Mouse (Mus musculus) forebrain, embryonic 10.5 days (tissue): Measurements from ENCODE around the gene Igsf1. TPM values are rescaled to one million over a fixed set of nuclear protein-coding genes. Genes with fewer than 3 reads are reported as not detected.

Source experiments
- DNase-seq: peaks from one replicate; pipeline ENCODE4 v3.0.0-alpha.2; 2017; ENCODE audit warnings: low spot score; ENCODE audit errors: extremely low spot score
- H3K27ac ChIP-seq: fragments of 300-500 bp; sonication (generic); 2 replicates; pipeline ENCODE4 v1.5.1; 2016; ENCODE audit warnings: mild to moderate bottlenecking
- H3K27me3 ChIP-seq: fragments of 300-500 bp; sonication (generic); 2 replicates; pipeline ENCODE4 v1.6.1; 2016; ENCODE audit warnings: mild to moderate bottlenecking; ENCODE audit not compliant: poor library complexity, severe bottlenecking
- H3K36me3 ChIP-seq: fragments of 300-500 bp; sonication (generic); replicated peaks from 2 replicates; pipeline ENCODE4 v1.6.1; 2016; ENCODE audit warnings: mild to moderate bottlenecking, moderate library complexity
- H3K4me1 ChIP-seq: fragments of 300-500 bp; sonication (generic); 2 replicates; pipeline ENCODE4 v1.6.1; 2016
- H3K4me3 ChIP-seq: fragments of 300-500 bp; sonication (generic); 2 replicates; pipeline ENCODE4 v1.5.1; 2016; ENCODE audit warnings: mild to moderate bottlenecking, moderate library complexity
- H3K9me3 ChIP-seq: fragments of 300-500 bp; sonication (generic); 2 replicates; pipeline ENCODE4 v1.6.1; 2016; ENCODE audit warnings: mild to moderate bottlenecking, moderate library complexity
- WGBS: fragments of 180-500 bp; shearing (Covaris S2); methylation state at CpG from one replicate; pipeline ENCODE4 v1.1.7; 2016; 5-methylcytosine and 5-hydroxymethylcytosine counted together
- polyA plus RNA-seq: library from polyadenylated mRNA; unstranded; fragments of >200 nt; fragmentation: Nextera tagmentation; extraction: Ambion mirVana; gene quantifications from 2 replicates; pipeline ENCODE4 v1.2.1, GENCODE M21; 2016

Igsf1 gene
- polyA plus RNA-seq: 2.3 and 2.7 TPM in 2 replicates

- DNase-seq: peak; percentile 39
- Histone ChIP-seq H3K9me3 (no peaks in the 10 kb centered on the region), H3K4me3 (peak within 1 kb of the TSS; percentile 49), H3K36me3 (no peaks in the 10 kb centered on the region), H3K4me1 (0 out of 2 replicates have a peak, but pooled peaks cover 4% of the 10 kb centered on the region), H3K27me3 (no peaks in the 10 kb centered on the region), H3K27ac (0 out of 2 replicates have a peak within 1 kb of the TSS, but pooled peaks have one; percentile 53)
- 24% methylated on average over 26 of the region's 28 CpGs for WGBS
Observed at GRCm38 (mm10) chrX:49797213-49798019, at the start of gene Igsf1. Gene Igsf1, minus strand, starts transcription at chrX:49797749.

DNA sequence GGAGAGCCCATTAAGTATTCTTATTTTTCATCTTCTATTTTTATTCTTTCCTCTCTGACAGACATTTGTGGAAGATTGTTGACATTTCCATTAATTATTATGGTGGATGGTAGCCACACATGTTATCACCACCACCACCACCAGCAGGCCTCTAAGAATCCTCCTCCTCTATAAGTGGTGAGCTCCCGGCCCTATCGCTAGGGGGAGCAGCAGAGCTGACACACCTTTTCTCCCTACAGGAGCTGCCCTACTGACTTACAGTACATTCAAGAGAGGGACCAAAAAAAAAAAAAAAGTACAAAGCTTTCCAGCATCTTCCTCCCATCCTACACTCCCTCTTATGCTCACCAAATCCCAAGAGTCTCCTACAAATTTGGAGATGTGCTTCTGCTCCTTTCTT, 26.7 kb downstream of the Igsf1 start:
- 31% methylated on average over 2 of the region's 2 CpGs for WGBS

DNA sequence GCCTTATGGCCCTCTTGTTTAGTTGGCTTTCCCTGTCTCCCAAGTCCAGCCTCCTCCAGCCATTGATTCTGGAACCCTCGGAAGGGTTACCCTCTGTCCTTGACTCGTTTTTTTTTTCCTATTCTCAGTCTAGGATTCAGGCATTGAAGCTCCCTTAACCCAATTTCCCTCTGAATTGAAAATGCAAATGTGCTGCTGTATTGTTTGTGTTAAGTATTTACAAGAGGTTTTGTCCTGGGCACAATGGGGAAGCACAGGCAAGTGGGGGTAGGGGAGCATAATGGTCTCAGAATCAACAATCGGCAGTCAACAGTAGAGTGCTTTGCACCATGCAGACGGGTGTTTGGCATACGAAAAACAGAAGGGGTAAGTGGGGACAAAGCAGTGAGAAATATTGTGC, 52.4 kb downstream of the Igsf1 start:
- DNase-seq: no peak
- no peak overlapping the region for H3K4me3 ChIP-seq
- H3K36me3 ChIP-seq: no peaks in the 10 kb centered on the region
- WGBS: 46% methylated on average over 5 of the region's 5 CpGs
- no peak overlapping the region for H3K27ac ChIP-seq
- no peaks in the 10 kb centered on the region for H3K27me3 ChIP-seq
- no peaks in the 10 kb centered on the region for H3K9me3 ChIP-seq
- H3K4me1 ChIP-seq: 0 out of 2 replicates have a peak, but pooled peaks cover 3% of the 10 kb centered on the region

More for the DNA sequence above, 26.7 kb downstream of the Igsf1 start:
- Histone ChIP-seq H3K27me3 (no peaks in the 10 kb centered on the region), H3K36me3 (no peaks in the 10 kb centered on the region), H3K4me1 (no peaks in the 10 kb centered on the region), H3K9me3 (no peaks in the 10 kb centered on the region), H3K27ac (no peak overlapping the region), H3K4me3 (no peak overlapping the region)
- no peak for DNase-seq

DNA sequence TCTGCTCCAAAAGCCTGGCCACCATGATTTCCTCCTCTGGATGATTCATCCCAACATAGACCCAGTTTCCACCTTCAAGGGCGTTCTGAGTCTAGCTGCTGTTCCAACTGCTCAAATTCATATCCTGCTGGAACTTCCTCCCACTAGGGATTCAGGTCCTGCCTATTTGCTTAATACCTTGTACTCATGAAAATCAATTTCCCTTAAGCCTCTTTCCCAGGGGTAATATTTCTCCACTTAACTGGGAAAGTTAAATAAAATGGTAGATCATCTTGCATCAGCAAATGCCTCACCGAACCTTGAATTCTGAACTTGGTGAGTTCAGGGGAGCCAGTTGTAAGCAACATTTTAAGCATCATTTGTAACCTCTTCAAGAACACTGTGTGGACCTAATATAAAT, 62.6 kb downstream of the Igsf1 start, which contains the start of gene Olfr1321:
Gene Olfr1321, minus strand, starts transcription at position 101 of the 400 bp plus-strand sequence.
- Histone ChIP-seq H3K27me3 (no peaks in the 10 kb centered on the region), H3K4me1 (no peaks in the 10 kb centered on the region), H3K36me3 (no peaks in the 10 kb centered on the region), H3K27ac (no peak within 1 kb of the TSS), H3K9me3 (no peaks in the 10 kb centered on the region), H3K4me3 (no peak within 1 kb of the TSS)
- 83% methylated on average over 2 of the region's 2 CpGs for WGBS
- no peak for DNase-seq

Other genes with a start within 250 kb of the Igsf1 start
- not detected in 2 replicates for gene Olfr1320, start 125.4 kb downstream of the Igsf1 start, polyA plus RNA-seq
- not detected in 2 replicates for gene Olfr1321, start 62.7 kb downstream of the Igsf1 start, polyA plus RNA-seq
- gene Olfr1322, start 93.7 kb upstream of the Igsf1 start, polyA plus RNA-seq: not detected in 2 replicates
- gene Olfr1323, start 221.6 kb upstream of the Igsf1 start, polyA plus RNA-seq: not detected in 2 replicates